Mouse (Mus musculus): ENCODE data around the gene C1qtnf7. TPM values are rescaled to one million over a fixed set of nuclear protein-coding genes. Genes with fewer than 3 reads are reported as not detected.

C1qtnf7 gene
- total and polyA plus RNA-seq, 2 experiments from 2014 or later, result 0.38 to 1.1 TPM

DNA sequence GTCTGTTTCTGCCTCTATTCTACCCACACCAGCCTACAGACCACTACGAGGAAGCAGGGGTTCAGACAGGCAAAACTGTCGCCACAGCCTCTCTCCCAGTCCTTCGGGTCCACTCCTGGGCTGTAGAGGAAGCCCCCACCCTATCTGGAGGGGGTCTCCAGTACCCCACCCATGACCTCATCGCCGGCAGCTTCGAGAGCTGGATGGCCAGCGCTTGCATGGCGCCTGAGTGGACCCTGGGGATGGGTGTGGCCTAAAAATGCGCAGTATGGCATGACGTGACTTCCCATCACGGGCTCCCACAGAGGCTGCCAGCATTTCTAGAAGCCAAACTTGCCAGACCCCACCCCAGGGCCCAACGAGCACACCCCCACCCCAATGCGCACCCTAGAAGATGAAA is 2.0 kb downstream of the C1qtnf7 start:
- no peak for ATAC-seq
- H3K4me1 ChIP-seq (ENCODE audit: insufficient read depth), result no peaks in the 10 kb centered on the region
- DNase-seq, result no peak
- H3K9me3 ChIP-seq (ENCODE audit: low read length), result no peaks in the 10 kb centered on the region
- H3K36me3 ChIP-seq (ENCODE audit: insufficient read depth), result no peaks in the 10 kb centered on the region
- no peak overlapping the region for H3K4me3 ChIP-seq (ENCODE audit: low read depth, low read length)
- TF ChIP-seq CTCF (IDR thresholded peaks at IDR 0.05; ENCODE audit: low read depth), result no peak
- H3K27me3 ChIP-seq (ENCODE audit: insufficient read depth, low read length), result no peaks in the 10 kb centered on the region
- no peak overlapping the region for H3K4me2 ChIP-seq (ENCODE audit: low read depth)
- no peak overlapping the region for H3K27ac ChIP-seq (ENCODE audit: low read depth, low read length)
- H3K9ac ChIP-seq, result no peak overlapping the region
- 93% methylated on average over 13 of the region's 13 CpGs for WGBS

DNA sequence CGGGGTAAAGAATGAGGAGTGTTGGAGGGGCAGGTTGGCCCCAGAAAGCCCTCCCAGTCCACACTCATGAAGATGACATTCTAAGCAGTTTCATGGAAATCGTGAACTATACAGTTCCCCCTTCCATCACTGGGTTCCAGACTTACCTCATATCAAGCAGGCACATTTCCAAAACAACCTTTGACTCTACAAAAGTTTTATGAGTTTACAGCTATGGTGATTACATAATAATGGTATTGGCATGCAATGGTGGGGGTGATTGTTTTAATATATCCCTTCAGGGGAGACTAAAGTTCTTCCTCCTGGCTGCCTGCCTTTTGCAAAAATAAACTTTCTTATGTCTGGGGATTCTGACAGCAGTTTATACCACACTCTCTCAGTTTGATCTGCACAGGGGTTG is 4.6 kb downstream of the C1qtnf7 start:
- H3K4me2 ChIP-seq (ENCODE audit: low read depth), result no peak overlapping the region
- no peak overlapping the region for H3K27ac ChIP-seq (ENCODE audit: low read depth, low read length)
- WGBS, result 92% methylated on average over 2 of the region's 2 CpGs
- H3K4me3 ChIP-seq (ENCODE audit: low read depth, low read length), result no peak overlapping the region
- H3K36me3 ChIP-seq (ENCODE audit: insufficient read depth), result no peaks in the 10 kb centered on the region
- no peak overlapping the region for H3K9ac ChIP-seq
- ATAC-seq, result no peak
- H3K9me3 ChIP-seq (ENCODE audit: low read length), result no peaks in the 10 kb centered on the region
- H3K4me1 ChIP-seq (ENCODE audit: insufficient read depth), result no peaks in the 10 kb centered on the region
- H3K27me3 ChIP-seq (ENCODE audit: insufficient read depth, low read length), result no peaks in the 10 kb centered on the region
- TF ChIP-seq CTCF (IDR thresholded peaks at IDR 0.05; ENCODE audit: low read depth), result no peak
- no peak for DNase-seq

DNA sequence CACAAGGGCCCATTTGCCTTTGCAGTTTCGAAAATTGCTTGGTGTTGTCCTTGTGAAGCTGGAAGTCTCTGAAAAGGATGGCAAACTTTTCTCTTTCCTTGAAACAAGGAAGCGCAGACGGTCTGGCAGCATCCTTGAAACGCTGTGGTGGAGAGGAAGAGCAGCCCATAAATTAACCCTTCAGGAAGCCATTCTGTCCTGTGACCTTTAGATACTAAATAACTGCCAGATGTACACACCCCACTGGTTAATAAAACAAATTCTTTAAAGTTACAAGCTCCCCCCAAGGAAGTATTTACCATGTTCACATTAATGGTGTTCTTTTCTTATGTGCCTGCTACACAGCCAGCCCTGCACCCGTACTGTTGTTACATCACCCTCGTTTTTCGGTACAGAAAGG is 6.0 kb downstream of the C1qtnf7 start:
- no peaks in the 10 kb centered on the region for H3K27me3 ChIP-seq (ENCODE audit: insufficient read depth, low read length)
- WGBS, result 84% methylated on average over 7 of the region's 7 CpGs
- no peak overlapping the region for H3K4me3 ChIP-seq (ENCODE audit: low read depth, low read length)

GRCm38 (mm10) chr5:43522866-43523265 is 7.5 kb downstream of the C1qtnf7 start:
- Histone ChIP-seq H3K9ac (no peak overlapping the region), H3K27ac (ENCODE audit: low read depth, low read length) (no peak overlapping the region), H3K9me3 (ENCODE audit: low read length) (no peaks in the 10 kb centered on the region), H3K4me2 (ENCODE audit: low read depth) (no peak overlapping the region), H3K27me3 (ENCODE audit: insufficient read depth, low read length) (no peaks in the 10 kb centered on the region), H3K36me3 (ENCODE audit: insufficient read depth) (no peaks in the 10 kb centered on the region), H3K4me3 (ENCODE audit: low read depth, low read length) (no peak overlapping the region), H3K4me1 (ENCODE audit: insufficient read depth) (no peaks in the 10 kb centered on the region)
- TF ChIP-seq CTCF (IDR thresholded peaks at IDR 0.05; ENCODE audit: low read depth), result no peak
- WGBS, result 95% methylated on average over 1 of the region's 1 CpGs
- DNase-seq, result no peak
- ATAC-seq, result no peak

More for the DNA sequence above, 6.0 kb downstream of the C1qtnf7 start:
- H3K4me2 ChIP-seq (ENCODE audit: low read depth), result no peak overlapping the region
- H3K36me3 ChIP-seq (ENCODE audit: insufficient read depth), result no peaks in the 10 kb centered on the region
- H3K9ac ChIP-seq, result no peak overlapping the region
- H3K27ac ChIP-seq (ENCODE audit: low read depth, low read length), result no peak overlapping the region
- no peaks in the 10 kb centered on the region for H3K9me3 ChIP-seq (ENCODE audit: low read length)
- ATAC-seq (no peak), DNase-seq (no peak)
- H3K4me1 ChIP-seq (ENCODE audit: insufficient read depth), result no peaks in the 10 kb centered on the region
- TF ChIP-seq CTCF (IDR thresholded peaks at IDR 0.05; ENCODE audit: low read depth), result no peak

- WGBS, result 80% methylated on average over 6 of the region's 6 CpGs
- no peak overlapping the region for H3K4me3 ChIP-seq (ENCODE audit: low read depth, low read length)
- DNase-seq, result no peak
Observed at GRCm38 (mm10) chr5:43526874-43527584, 11.7 kb downstream of the C1qtnf7 start.

DNA sequence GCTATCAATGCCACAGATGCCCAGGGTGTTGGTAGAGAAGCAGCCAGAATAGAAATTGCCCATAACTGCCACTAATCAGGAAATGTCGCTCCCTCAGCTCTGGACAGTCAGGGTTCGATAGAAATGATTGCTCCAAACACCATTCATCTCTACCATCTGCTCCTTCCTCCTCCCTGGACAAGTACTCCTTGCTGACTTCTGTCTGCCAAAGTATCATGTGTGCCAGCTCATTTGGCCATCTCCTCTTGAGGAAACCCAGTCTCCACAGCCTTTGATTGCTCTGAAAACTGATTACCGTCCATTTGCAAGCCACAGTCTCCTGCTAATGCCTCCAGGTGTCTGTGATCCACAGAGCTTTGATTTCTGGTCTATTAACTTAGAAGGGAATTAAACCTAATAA is 14.8 kb downstream of the C1qtnf7 start:
- no peak for ATAC-seq
- no peak for TF ChIP-seq CTCF (IDR thresholded peaks at IDR 0.05; ENCODE audit: low read depth)
- 81% methylated on average over 3 of the region's 3 CpGs for WGBS
- Histone ChIP-seq H3K27ac (ENCODE audit: low read depth, low read length) (no peak overlapping the region), H3K27me3 (ENCODE audit: insufficient read depth, low read length) (no peaks in the 10 kb centered on the region), H3K9me3 (ENCODE audit: low read length) (no peaks in the 10 kb centered on the region), H3K9ac (no peak overlapping the region), H3K36me3 (ENCODE audit: insufficient read depth) (no peaks in the 10 kb centered on the region), H3K4me1 (ENCODE audit: insufficient read depth) (no peaks in the 10 kb centered on the region), H3K4me3 (ENCODE audit: low read depth, low read length) (no peak overlapping the region), H3K4me2 (ENCODE audit: low read depth) (no peak overlapping the region)
- DNase-seq, result no peak

More at GRCm38 (mm10) chr5:43526874-43527584, 11.7 kb downstream of the C1qtnf7 start:
- no peak overlapping the region for H3K4me2 ChIP-seq (ENCODE audit: low read depth)
- no peaks in the 10 kb centered on the region for H3K27me3 ChIP-seq (ENCODE audit: insufficient read depth, low read length)
- no peaks in the 10 kb centered on the region for H3K4me1 ChIP-seq (ENCODE audit: insufficient read depth)
- no peaks in the 10 kb centered on the region for H3K36me3 ChIP-seq (ENCODE audit: insufficient read depth)
- no peaks in the 10 kb centered on the region for H3K9me3 ChIP-seq (ENCODE audit: low read length)
- H3K9ac ChIP-seq, result no peak overlapping the region
- ATAC-seq, result no peak
- H3K27ac ChIP-seq (ENCODE audit: low read depth, low read length), result no peak overlapping the region
- no peak for TF ChIP-seq CTCF (IDR thresholded peaks at IDR 0.05; ENCODE audit: low read depth)

GRCm38 (mm10) chr5:43530886-43531285 is 15.5 kb downstream of the C1qtnf7 start:
- no peak overlapping the region for H3K27ac ChIP-seq (ENCODE audit: low read depth, low read length)
- WGBS, result 84% methylated on average over 1 of the region's 1 CpGs
- no peak overlapping the region for H3K9ac ChIP-seq
- no peaks in the 10 kb centered on the region for H3K4me1 ChIP-seq (ENCODE audit: insufficient read depth)
- H3K27me3 ChIP-seq (ENCODE audit: insufficient read depth, low read length), result no peaks in the 10 kb centered on the region
- TF ChIP-seq CTCF (IDR thresholded peaks at IDR 0.05; ENCODE audit: low read depth), result no peak
- no peak overlapping the region for H3K4me2 ChIP-seq (ENCODE audit: low read depth)
- no peaks in the 10 kb centered on the region for H3K9me3 ChIP-seq (ENCODE audit: low read length)
- no peak overlapping the region for H3K4me3 ChIP-seq (ENCODE audit: low read depth, low read length)
- no peak for ATAC-seq
- DNase-seq, result no peak
- H3K36me3 ChIP-seq (ENCODE audit: insufficient read depth), result no peaks in the 10 kb centered on the region
